Mouse (Mus musculus): ENCODE data around the gene Hyal1. TPM values are rescaled to one million over a fixed set of nuclear protein-coding genes. Genes with fewer than 3 reads are reported as not detected.
"Not testable (repeated sequence)": the region's sequence is repeated elsewhere in the genome, so short reads cannot be mapped to it uniquely, and the experiment has no call there.

The Hyal1 gene
- total RNA-seq, 1 experiment from 2014 or later = 0.86 TPM

DNA sequence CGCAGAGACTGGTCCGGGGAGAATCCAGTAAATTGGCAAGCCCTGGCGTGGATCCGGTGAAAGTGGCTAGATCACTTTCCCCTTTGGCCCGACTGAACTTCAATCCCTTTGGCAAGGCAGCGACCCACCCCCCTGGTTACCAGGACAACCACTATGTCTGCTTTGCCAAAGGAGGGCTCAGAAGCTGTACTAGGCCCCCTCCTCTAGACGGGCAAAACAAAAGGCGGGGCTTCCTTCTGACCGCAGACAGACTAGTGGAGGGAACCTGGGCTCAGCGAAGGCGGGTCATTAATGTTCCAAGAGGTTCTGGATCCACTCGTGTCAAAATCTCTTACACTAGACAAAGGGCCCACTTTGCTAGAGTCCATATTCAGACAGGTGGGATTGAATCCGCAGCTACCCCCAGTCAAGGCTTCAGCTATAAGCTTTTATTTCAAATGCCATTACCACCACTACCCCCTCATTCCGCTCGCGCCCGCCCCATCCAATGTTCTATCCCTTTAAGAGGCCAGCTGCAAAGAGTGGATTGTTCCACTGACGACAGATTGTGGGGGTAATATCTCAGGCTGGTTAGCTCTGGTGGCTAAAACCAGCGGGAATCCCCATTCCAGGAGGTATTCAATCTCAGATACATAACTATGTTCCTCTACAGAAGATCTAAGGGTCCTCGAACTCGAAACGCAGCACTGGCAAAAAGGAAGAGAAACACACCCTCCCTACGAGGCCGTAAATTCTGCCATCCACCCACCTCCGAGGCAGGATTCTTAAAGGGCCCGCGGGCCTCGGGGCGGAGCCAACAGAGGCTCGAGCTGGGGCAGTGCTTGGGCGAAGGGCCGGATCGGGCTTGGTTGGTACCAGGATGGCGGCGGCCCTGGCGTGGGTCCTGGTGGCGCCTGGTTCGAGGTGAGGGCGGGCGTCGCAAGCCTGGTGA lies 8.1 kb upstream of the Hyal1 start:
- peak; percentile 73 for ATAC-seq (replicated peaks; ENCODE audit: insufficient number of reproducible peaks, low FRiP score, low TSS enrichment, poor library complexity, severe bottlenecking)

DNA sequence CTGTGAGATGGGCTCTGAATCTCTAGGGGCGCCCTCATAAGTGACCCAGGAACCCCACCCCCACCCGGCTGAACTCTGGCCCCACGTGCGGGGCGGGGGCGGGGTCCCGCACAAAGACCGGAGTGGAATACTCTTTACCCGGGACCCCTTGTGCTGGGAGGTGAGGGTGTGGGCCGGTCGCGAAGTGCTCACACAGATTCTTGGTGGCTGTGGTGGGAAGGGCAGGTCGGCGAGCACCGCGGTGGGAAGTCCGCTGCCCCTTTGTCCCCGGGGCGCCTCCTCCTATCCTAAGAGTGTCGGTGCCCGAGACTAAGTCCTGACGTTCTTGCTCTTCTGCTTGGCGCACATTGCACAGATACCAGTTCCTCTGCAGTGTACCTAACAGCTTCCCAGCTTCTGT lies 7.5 kb upstream of the Hyal1 start:
- ATAC-seq (replicated peaks; ENCODE audit: insufficient number of reproducible peaks, low FRiP score, low TSS enrichment, poor library complexity, severe bottlenecking) = no peak

DNA sequence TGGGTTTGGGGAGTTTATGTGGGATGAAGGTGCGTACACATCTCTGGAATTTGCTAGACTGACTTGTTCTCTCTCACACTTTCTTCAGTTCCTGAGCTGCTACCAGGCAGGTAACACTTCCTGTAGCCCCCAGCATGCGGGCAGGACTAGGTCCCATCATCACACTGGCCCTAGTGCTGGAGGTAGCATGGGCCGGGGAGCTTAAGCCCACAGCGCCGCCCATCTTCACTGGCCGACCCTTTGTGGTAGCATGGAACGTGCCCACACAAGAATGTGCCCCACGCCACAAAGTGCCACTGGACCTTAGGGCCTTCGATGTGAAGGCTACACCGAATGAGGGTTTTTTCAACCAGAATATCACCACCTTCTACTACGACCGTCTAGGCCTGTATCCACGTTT lies 6.7 kb upstream of the Hyal1 start:
- no peak for ATAC-seq (replicated peaks; ENCODE audit: insufficient number of reproducible peaks, low FRiP score, low TSS enrichment, poor library complexity, severe bottlenecking)

DNA sequence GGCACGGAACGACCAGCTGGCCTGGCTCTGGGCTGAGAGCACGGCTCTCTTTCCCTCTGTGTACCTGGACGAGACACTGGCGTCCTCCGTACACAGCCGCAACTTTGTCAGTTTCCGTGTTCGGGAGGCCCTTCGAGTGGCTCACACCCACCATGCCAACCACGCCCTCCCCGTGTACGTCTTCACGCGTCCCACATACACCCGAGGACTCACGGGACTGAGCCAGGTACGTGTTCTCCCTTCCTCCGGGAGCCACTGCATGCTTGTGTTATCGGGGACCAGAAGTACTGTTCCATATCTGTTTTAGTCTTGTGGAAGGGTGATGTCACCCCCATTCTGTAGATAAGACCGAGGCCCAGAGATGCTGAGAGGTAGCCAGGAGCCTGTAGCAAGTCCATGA lies 5.9 kb upstream of the Hyal1 start:
- ATAC-seq (replicated peaks; ENCODE audit: insufficient number of reproducible peaks, low FRiP score, low TSS enrichment, poor library complexity, severe bottlenecking) = no peak

DNA sequence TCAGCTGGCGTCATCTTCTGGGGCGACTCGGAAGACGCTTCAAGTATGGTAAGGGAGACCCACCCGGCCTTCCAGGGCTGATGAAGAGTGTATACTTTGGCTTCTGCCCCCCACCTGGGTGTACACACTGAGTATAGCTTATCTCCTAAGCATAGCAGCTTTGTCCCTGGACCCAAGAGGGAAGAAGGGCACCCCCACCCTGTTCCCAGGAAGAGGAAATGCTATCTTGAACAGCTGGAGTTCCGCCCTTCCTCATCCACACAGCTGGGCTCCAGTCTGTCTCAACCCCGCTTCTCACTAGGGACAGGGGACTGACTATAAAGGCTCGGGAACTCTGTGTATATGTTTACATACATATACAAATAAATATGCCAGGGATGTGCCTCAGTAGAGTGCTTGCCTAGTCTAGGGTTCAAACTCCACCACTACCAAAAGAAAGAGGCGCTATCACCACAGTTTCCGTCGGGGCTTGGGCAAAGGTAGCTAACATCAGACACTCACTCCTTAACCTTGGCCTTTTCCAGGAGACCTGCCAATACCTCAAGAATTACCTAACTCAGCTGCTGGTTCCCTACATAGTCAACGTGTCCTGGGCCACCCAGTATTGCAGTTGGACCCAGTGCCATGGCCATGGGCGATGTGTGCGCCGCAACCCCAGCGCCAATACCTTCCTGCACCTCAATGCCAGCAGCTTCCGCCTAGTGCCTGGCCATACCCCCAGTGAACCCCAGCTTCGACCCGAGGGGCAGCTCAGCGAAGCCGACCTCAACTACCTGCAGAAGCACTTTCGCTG lies 5.0 kb upstream of the Hyal1 start:
- no peak for ATAC-seq (replicated peaks; ENCODE audit: insufficient number of reproducible peaks, low FRiP score, low TSS enrichment, poor library complexity, severe bottlenecking)

DNA sequence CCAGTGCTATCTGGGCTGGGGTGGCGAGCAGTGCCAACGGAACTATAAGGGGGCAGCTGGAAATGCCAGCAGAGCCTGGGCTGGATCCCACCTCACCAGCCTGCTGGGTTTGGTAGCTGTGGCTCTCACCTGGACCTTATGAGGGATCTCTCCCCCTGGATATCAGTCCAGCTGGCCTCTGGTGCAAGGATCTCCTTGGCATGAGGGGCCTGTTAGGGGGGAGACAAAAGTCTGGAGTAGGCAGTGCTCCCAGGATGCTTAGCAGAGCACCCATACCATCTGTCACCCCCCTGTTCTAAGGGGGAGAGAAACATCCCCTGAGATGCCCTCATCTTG lies 4.4 kb upstream of the Hyal1 start:
- ATAC-seq (replicated peaks; ENCODE audit: insufficient number of reproducible peaks, low FRiP score, low TSS enrichment, poor library complexity, severe bottlenecking) = no peak

DNA sequence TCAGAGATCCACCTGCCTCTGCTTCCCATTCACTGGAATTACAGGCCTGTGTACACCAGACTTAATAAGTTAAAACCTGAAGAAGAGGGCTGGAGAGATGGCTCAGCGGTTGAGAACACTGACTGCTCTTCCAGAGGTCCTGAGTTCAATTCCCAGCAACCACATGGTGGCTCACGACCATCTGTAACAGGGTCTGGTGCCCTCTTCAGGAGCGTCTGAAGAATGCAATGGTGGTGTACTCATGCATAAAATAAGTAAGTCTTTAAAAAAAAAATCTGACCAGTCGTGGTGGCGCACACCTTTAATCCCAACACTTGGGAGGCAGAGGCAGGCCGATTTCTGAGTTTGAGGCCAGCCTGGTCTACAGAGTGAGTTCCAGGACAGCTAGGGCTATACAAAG lies 3.0 kb upstream of the Hyal1 start:
- not testable (repeated sequence) for ATAC-seq (replicated peaks; ENCODE audit: insufficient number of reproducible peaks, low FRiP score, low TSS enrichment, poor library complexity, severe bottlenecking)

DNA sequence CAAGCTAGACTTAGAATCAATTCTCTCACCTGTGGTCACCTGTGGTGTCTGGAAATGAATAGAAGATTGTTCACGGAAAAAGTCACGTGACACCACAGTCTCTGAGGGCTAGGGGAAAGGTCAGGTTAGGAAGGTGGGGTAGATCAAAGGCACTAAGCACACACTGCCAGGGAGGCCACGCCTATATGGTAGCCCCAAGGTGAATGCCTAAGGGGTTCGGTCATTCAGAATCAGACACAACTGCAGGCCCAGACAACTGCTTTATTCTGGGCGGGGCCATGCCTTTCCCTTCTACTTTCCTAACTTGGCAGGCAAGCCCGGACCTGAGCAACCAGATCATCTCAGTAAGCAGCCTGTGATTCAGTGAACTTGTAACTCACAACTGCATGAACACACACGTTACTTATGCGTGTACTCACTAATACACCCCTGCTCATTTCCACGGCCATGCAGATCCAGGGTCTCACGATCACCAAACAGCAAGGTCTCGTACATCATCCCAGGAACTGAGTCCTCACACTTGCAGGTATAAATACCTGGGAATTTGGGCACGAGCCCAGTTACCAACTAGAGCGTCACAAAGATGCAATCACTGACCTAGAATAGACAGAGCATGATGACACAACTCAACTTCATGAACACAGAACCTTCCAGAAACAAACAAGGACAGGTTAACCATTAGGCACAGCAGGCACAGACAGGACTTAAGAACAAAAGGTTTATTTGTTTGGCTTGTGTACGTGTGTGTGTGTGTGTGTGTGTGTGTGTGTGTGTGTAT lies 959 bp upstream of the Hyal1 start:
- ATAC-seq (replicated peaks; ENCODE audit: insufficient number of reproducible peaks, low FRiP score, low TSS enrichment, poor library complexity, severe bottlenecking) = no peak

DNA sequence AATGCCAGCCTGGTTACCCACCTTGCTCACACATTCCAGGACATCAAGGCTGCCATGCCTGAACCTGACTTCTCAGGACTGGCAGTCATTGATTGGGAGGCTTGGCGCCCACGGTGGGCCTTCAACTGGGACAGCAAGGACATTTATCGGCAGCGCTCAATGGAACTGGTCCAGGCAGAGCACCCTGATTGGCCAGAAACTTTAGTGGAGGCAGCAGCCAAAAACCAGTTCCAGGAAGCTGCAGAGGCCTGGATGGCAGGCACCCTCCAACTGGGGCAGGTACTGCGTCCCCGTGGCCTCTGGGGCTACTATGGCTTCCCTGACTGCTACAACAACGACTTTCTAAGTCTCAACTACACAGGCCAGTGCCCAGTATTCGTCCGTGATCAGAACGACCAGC lies 1.1 kb downstream of the Hyal1 start:
- ATAC-seq (replicated peaks; ENCODE audit: insufficient number of reproducible peaks, low FRiP score, low TSS enrichment, poor library complexity, severe bottlenecking) = no peak

DNA sequence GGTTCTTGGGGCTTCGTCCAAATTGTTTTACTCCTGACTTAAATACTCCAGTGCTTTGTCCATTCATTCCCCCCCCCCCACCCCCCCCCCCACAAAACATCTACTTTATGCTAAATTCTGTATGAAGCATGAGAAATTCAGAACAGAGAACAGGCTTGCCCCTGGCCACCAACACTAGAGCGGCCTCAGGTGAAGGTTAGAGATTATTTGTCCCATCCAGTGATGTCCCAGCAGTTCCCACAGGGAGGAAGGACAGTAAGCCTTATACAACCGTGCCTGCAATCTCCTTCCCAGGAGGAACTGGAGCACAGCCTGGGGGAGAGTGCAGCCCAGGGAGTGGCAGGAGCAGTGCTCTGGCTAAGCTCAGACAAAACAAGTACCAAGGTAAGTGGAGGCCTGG lies 1.9 kb downstream of the Hyal1 start, which contains the start of gene Naa80:
Naa80 (plus strand) TSS at position 301 of the 400 bp plus-strand sequence.
- ATAC-seq (replicated peaks; ENCODE audit: insufficient number of reproducible peaks, low FRiP score, low TSS enrichment, poor library complexity, severe bottlenecking) = no peak

DNA sequence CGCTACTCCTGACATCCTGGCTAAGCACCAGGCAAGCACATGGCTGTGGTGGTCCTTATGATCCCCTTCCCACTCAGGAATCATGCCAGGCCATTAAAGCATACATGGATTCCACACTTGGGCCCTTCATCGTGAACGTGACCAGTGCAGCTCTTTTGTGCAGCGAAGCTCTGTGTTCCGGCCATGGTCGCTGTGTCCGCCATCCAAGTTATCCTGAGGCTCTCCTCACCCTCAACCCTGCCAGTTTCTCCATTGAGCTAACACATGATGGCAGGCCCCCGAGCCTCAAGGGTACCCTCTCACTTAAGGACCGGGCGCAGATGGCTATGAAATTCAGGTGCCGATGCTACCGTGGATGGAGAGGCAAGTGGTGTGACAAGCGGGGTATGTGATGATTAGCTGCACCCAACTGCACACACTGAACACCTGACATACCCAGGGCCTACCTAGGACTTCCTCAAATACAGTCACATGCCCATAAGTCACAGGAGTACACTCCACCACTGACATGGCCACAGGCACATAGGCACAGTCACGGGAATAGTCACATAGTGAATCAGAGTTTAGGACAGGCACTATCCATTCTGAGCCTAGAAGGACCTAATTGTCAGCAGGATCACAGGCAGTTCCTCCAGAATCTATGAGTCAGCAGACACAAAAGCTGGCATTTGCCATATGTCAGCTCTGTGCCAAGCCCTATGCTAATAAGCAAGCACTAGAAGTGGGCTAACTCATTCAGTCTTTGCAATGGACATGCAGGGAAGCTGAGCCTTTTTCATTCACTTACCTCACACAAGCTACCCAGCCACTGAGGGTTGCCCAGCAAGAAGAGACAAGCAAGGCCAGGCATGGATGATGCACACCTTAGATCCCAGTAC lies 2.5 kb downstream of the Hyal1 start:
- ATAC-seq (replicated peaks; ENCODE audit: insufficient number of reproducible peaks, low FRiP score, low TSS enrichment, poor library complexity, severe bottlenecking) = no peak

DNA sequence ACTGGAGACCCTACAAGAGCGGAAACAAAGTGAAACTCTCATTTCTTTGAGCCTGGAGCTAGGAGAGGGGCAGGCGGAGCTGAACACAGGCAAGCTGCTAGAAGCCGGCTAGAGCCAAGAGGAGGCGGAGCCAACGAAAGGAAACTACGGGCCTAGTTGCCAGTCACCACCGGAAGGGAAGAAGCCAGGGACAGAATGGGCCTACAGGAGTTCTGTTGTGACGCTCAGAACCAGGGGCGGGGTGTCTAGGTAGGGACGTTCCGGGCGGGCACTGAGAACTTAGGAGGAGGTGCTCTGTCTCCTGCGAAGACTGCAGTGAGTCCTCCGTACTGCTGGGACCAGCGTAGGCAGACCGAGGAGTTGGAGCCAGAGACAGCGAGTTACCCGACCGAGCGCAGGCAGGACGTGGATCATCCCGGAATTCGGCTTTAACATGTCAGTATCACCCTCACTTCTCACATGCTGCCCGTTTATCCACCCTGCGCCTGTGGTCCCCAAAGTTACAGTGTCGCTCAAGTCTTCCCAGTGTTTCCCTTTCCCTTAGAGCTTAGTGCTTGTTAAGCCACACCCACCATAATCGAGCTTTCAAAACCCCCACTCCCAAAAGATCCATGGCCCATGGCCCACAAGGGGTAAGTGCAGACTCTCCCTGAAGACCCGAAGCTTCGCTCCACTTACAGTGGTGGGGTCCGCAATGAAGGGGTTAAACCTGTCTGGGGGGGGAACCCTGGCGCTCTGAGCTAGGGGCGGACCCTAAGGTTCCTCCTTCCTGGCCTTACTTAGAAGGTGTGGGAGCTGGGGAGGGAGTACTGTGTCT lies 4.0 kb downstream of the Hyal1 start, which contains the start of gene Hyal3:
Hyal3 (plus strand) TSS at position 318 of the 817 bp plus-strand sequence.
- ATAC-seq (replicated peaks; ENCODE audit: insufficient number of reproducible peaks, low FRiP score, low TSS enrichment, poor library complexity, severe bottlenecking) = peak; percentile 79

DNA sequence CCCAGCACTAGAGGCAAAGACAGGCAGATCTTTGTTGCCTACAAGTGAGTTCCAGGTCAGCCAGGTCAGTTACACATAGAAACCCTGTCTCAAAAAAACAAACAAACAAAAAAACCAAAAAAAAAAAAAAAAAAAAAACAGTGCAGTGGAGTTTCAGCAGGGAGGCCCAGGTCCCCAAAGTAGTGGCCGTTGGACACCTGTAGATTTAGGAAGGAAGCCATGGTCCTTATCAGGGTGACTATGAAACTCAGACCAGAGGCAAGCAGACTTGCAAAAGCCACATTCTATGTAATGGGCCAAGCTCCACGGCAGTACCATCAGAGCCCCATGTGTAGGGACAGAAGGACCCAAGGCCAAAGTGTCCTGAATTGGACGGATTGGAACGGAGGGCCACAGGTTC lies 4.9 kb downstream of the Hyal1 start:
- no peak for ATAC-seq (replicated peaks; ENCODE audit: insufficient number of reproducible peaks, low FRiP score, low TSS enrichment, poor library complexity, severe bottlenecking)

DNA sequence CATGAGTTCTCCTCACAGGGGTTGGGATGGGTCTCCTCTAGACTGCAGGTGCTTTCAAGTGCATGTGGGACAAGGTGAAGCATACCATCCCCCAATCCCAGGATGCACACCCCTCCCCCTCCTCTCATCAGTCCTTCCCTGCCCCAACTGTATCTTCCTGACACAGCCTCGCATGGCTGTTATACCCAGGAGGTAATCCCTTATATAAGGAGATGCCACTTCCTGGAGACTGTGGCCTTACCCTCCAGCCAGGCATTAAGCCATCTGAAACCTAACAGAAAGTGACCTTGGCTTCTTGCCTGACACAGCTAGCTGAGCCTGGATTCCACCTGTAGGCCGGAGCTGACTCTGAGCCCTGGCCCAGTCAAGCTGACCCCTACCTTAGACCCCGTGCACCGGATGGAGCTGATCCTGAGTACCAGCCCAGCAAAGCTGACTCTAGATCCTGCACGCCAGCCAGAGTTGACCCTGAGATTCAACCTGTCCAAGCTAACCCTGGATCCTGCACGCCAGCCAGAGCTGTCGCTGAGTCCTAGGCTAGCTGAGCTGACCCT lies 5.9 kb downstream of the Hyal1 start:
- ATAC-seq (replicated peaks; ENCODE audit: insufficient number of reproducible peaks, low FRiP score, low TSS enrichment, poor library complexity, severe bottlenecking) = no peak

DNA sequence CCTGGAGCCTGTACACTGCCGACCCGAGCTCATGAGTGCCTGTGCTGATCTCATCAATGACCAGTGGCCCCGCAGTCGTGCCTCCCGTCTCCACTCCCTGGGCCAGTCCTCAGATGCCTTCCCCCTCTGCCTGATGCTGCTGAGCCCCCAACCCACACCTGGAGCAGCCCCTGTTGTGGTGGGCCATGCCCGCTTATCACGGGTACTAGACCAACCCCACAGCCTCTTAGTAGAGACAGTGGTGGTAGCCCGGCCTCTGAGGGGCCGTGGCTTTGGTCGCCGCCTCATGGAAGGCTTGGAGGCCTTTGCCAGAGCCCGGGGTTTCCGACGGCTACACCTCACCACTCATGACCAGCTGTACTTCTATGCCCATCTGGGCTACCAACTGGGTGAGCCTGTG lies 6.4 kb downstream of the Hyal1 start:
- no peak for ATAC-seq (replicated peaks; ENCODE audit: insufficient number of reproducible peaks, low FRiP score, low TSS enrichment, poor library complexity, severe bottlenecking)

DNA sequence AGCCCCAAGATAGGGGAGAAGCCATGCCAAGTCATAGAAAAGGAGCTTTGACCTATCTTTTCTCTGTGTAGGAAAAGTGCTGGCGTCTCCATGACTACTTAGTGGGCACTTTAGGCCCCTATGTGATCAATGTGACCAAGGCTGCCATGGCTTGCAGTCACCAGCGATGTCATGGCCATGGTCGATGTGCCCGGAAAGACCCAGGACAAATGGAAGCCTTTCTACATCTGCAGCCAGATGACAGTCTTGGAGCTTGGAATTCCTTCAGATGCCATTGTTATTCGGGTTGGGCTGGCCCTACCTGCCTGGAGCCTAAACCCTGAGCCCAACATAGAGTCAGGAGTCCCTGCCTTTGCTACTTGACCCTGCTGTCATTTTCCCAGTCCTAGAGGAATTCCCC lies 9.8 kb downstream of the Hyal1 start:
- no peak for ATAC-seq (replicated peaks; ENCODE audit: insufficient number of reproducible peaks, low FRiP score, low TSS enrichment, poor library complexity, severe bottlenecking)

All from monocyte, adult 5-6 weeks (primary cell).